Mouse (Mus musculus): ENCODE data around the gene Kat5. TPM values are rescaled to one million over a fixed set of nuclear protein-coding genes. Genes with fewer than 3 reads are reported as not detected.

The Kat5 gene
- total and polyA plus RNA-seq, 3 experiments: 54.5 to 67.6 TPM; not detected in 1

DNA sequence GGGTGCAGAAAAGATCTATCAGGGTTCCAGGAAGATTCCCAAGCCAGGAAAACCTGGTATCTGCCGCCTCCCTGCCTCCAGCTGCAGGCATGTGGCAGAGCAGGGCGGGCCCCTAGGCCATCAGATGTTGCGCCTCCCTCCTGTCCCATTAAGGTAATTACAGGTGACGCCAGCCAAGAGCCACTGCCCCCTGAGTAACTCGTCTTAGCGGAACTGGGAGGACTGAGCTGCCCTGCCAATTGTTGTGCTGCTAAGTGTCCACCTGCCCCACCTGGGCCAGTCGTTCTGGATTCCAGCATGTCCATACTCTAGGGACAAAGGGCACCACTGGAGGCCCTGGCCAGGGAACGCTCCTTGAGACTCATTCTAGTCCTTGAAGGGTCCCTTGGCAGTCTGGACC, 56.2 kb downstream of the Kat5 start:
- no peak overlapping the region for H3K4me3 ChIP-seq (ENCODE audit: control insufficient read depth in 1 of 2, insufficient read depth in 1 of 2, low read depth in 2 of 2, low read length in 2 of 2)
- H3K27me3 ChIP-seq (ENCODE audit: control insufficient read depth in 1 of 2, insufficient read depth in 2 of 2, low read length in 2 of 2): no peaks in the 10 kb centered on the region
- TF ChIP-seq JUND (IDR thresholded peaks at IDR 0.05; ENCODE audit: low read depth, low read length) (no peak), BHLHE40 (IDR thresholded peaks at IDR 0.05; ENCODE audit: borderline replicate concordance, low read depth, low read length) (no peak), RCOR1 (IDR thresholded peaks at IDR 0.05; ENCODE audit: low read depth, low read length) (no peak), USF2 (IDR thresholded peaks at IDR 0.05; ENCODE audit: borderline replicate concordance in 1 of 2, insufficient read depth in 1 of 2, low read depth in 1 of 2, low read length in 2 of 2) (no peak), MAFK (IDR thresholded peaks at IDR 0.05; ENCODE audit: borderline replicate concordance, low read depth, low read length) (no peak), ZNF384 (IDR thresholded peaks at IDR 0.05; ENCODE audit: low read depth, low read length) (no peak), CHD1 (IDR thresholded peaks at IDR 0.05; ENCODE audit: low read depth, low read length) (no peak), UBTF (IDR thresholded peaks at IDR 0.05; ENCODE audit: borderline replicate concordance, insufficient read depth, low read depth, low read length) (no peak), GABPA (IDR thresholded peaks at IDR 0.05; ENCODE audit: low read depth, low read length) (no peak), NRF1 (IDR thresholded peaks at IDR 0.05; ENCODE audit: insufficient read depth, low read depth, low read length, poor library complexity, severe bottlenecking) (no peak), MAX (IDR thresholded peaks at IDR 0.05; ENCODE audit: low read length) (no peak), GATA1 (IDR thresholded peaks at IDR 0.05; ENCODE audit: low read depth, low read length) (no peak), CHD2 (IDR thresholded peaks at IDR 0.05; ENCODE audit: low read length) (no peak)
- no peak overlapping the region for H3K9ac ChIP-seq (ENCODE audit: control insufficient read depth, low read depth, low read length, poor library complexity, severe bottlenecking)
- no peak for DNase-seq (ENCODE audit: low read depth, low spot score)
- no peak overlapping the region for H3K27ac ChIP-seq (ENCODE audit: control insufficient read depth, low read depth, low read length)
- H3K79me2 ChIP-seq (ENCODE audit: control insufficient read depth, insufficient read depth, low read length, poor library complexity): no peaks in the 10 kb centered on the region
- H3K36me3 ChIP-seq (ENCODE audit: control insufficient read depth in 1 of 2, insufficient read depth in 2 of 2, low read length in 2 of 2): no peaks in the 10 kb centered on the region
- no peaks in the 10 kb centered on the region for H3K9me3 ChIP-seq (replicated peaks; ENCODE audit: insufficient read depth, low read length)
- H3K4me1 ChIP-seq (ENCODE audit: control insufficient read depth in 1 of 2, insufficient read depth in 2 of 2, low read length in 2 of 2): peaks cover 0 to 2% of the 10 kb centered on the region in 2 experiments; a peak in 1 of 4 replicates

Other genes starting within 250 kb of the Kat5 start
- 110 and 129 TPM in 2 replicates for gene Eif1ad, start 243.5 kb downstream of the Kat5 start, total RNA-seq (2012; rRNA removed)
- gene Eif1ad, start 243.5 kb downstream of the Kat5 start, polyA plus RNA-seq (2012; ENCODE audit: insufficient read depth in 1 of 2, insufficient read length in 2 of 2, low read depth in 1 of 2, low replicate concordance in 2 of 2, missing spikeins in 1 of 2): 100 to 1,000 TPM in 1 of 2 experiments, not detected in 1; 121 TPM
- gene Banf1, start 243.1 kb downstream of the Kat5 start, total RNA-seq (2012; rRNA removed): 207 and 211 TPM in 2 replicates
- 1,000 to 10,000 TPM in 1 of 2 experiments, 100 to 1,000 TPM in 1; 644 to 1,168 TPM for gene Banf1, start 243.1 kb downstream of the Kat5 start, polyA plus RNA-seq (2012; ENCODE audit: insufficient read depth in 1 of 2, insufficient read length in 2 of 2, low read depth in 1 of 2, low replicate concordance in 2 of 2, missing spikeins in 1 of 2)
- 114 and 117 TPM in 2 replicates for gene Sart1, start 221.5 kb downstream of the Kat5 start, total RNA-seq (2012; rRNA removed)
- 100 to 1,000 TPM in 1 of 2 experiments, not detected in 1; 141 TPM for gene Sart1, start 221.5 kb downstream of the Kat5 start, polyA plus RNA-seq (2012; ENCODE audit: insufficient read depth in 1 of 2, insufficient read length in 2 of 2, low read depth in 1 of 2, low replicate concordance in 2 of 2, missing spikeins in 1 of 2)
- 0.54 and 0.72 TPM in 2 replicates for gene Tsga10ip, start 207.7 kb downstream of the Kat5 start, total RNA-seq (2012; rRNA removed)
- 1 to 10 TPM in 1 of 2 experiments, not detected in 1; 4.5 TPM for gene Tsga10ip, start 207.7 kb downstream of the Kat5 start, polyA plus RNA-seq (2012; ENCODE audit: insufficient read depth in 1 of 2, insufficient read length in 2 of 2, low read depth in 1 of 2, low replicate concordance in 2 of 2, missing spikeins in 1 of 2)
- 160 and 183 TPM in 2 replicates for gene Drap1, start 185.3 kb downstream of the Kat5 start, total RNA-seq (2012; rRNA removed)
- 100 to 1,000 TPM in 1 of 2 experiments, not detected in 1; 307 TPM for gene Drap1, start 185.3 kb downstream of the Kat5 start, polyA plus RNA-seq (2012; ENCODE audit: insufficient read depth in 1 of 2, insufficient read length in 2 of 2, low read depth in 1 of 2, low replicate concordance in 2 of 2, missing spikeins in 1 of 2)
- gene AI837181, start 185.1 kb downstream of the Kat5 start, total RNA-seq (2012; rRNA removed): 8.4 and 8.9 TPM in 2 replicates
- 10 to 100 TPM in 1 of 2 experiments, not detected in 1; 41.3 TPM for gene AI837181, start 185.1 kb downstream of the Kat5 start, polyA plus RNA-seq (2012; ENCODE audit: insufficient read depth in 1 of 2, insufficient read length in 2 of 2, low read depth in 1 of 2, low replicate concordance in 2 of 2, missing spikeins in 1 of 2)
- gene Fosl1, start 162.7 kb downstream of the Kat5 start, total RNA-seq (2012; rRNA removed): 1.1 and 2.0 TPM in 2 replicates
- 1 to 10 TPM in 1 of 2 experiments, not detected in 1; 3.1 TPM for gene Fosl1, start 162.7 kb downstream of the Kat5 start, polyA plus RNA-seq (2012; ENCODE audit: insufficient read depth in 1 of 2, insufficient read length in 2 of 2, low read depth in 1 of 2, low replicate concordance in 2 of 2, missing spikeins in 1 of 2)
- gene Ccdc85b, start 152.3 kb downstream of the Kat5 start, total RNA-seq (2012; rRNA removed): 3.6 and 4.1 TPM in 2 replicates
- 1 to 10 TPM in 1 of 2 experiments, not detected in 1; 7.6 TPM for gene Ccdc85b, start 152.3 kb downstream of the Kat5 start, polyA plus RNA-seq (2012; ENCODE audit: insufficient read depth in 1 of 2, insufficient read length in 2 of 2, low read depth in 1 of 2, low replicate concordance in 2 of 2, missing spikeins in 1 of 2)
- 21.9 and 28.3 TPM in 2 replicates for gene Fibp, start 149.6 kb downstream of the Kat5 start, total RNA-seq (2012; rRNA removed)
- gene Fibp, start 149.6 kb downstream of the Kat5 start, polyA plus RNA-seq (2012; ENCODE audit: insufficient read depth in 1 of 2, insufficient read length in 2 of 2, low read depth in 1 of 2, low replicate concordance in 2 of 2, missing spikeins in 1 of 2): 10 to 100 TPM in 1 of 2 experiments, not detected in 1; 63.5 TPM
- 0.15 TPM in 1 of 2 replicates, not detected in the other for gene Ctsw, start 141.7 kb downstream of the Kat5 start, total RNA-seq (2012; rRNA removed)
- under 1 TPM in 1 of 2 experiments, not detected in 1; 0.39 TPM for gene Ctsw, start 141.7 kb downstream of the Kat5 start, polyA plus RNA-seq (2012; ENCODE audit: insufficient read depth in 1 of 2, insufficient read length in 2 of 2, low read depth in 1 of 2, low replicate concordance in 2 of 2, missing spikeins in 1 of 2)
- 7.5 and 10.4 TPM in 2 replicates for gene Efemp2, start 136.3 kb downstream of the Kat5 start, total RNA-seq (2012; rRNA removed)
- 10 to 100 TPM in 1 of 2 experiments, not detected in 1; 17.7 TPM for gene Efemp2, start 136.3 kb downstream of the Kat5 start, polyA plus RNA-seq (2012; ENCODE audit: insufficient read depth in 1 of 2, insufficient read length in 2 of 2, low read depth in 1 of 2, low replicate concordance in 2 of 2, missing spikeins in 1 of 2)
- 34.3 and 38.9 TPM in 2 replicates for gene Mus81, start 121.8 kb downstream of the Kat5 start, total RNA-seq (2012; rRNA removed)
- gene Mus81, start 121.8 kb downstream of the Kat5 start, polyA plus RNA-seq (2012; ENCODE audit: insufficient read depth in 1 of 2, insufficient read length in 2 of 2, low read depth in 1 of 2, low replicate concordance in 2 of 2, missing spikeins in 1 of 2): 10 to 100 TPM in 1 of 2 experiments, not detected in 1; 50.5 TPM
- gene Cfl1, start 119.8 kb downstream of the Kat5 start, total RNA-seq (2012; rRNA removed): 880 and 979 TPM in 2 replicates
- 1,000 to 10,000 TPM in 1 of 2 experiments, not detected in 1; 2,037 TPM for gene Cfl1, start 119.8 kb downstream of the Kat5 start, polyA plus RNA-seq (2012; ENCODE audit: insufficient read depth in 1 of 2, insufficient read length in 2 of 2, low read depth in 1 of 2, low replicate concordance in 2 of 2, missing spikeins in 1 of 2)
- 0.19 and 0.23 TPM in 2 replicates for gene 1700020D05Rik, start 106.5 kb downstream of the Kat5 start, total RNA-seq (2012; rRNA removed)
- gene 1700020D05Rik, start 106.5 kb downstream of the Kat5 start, polyA plus RNA-seq (2012; ENCODE audit: insufficient read depth in 1 of 2, insufficient read length in 2 of 2, low read depth in 1 of 2, low replicate concordance in 2 of 2, missing spikeins in 1 of 2): under 1 TPM in 1 of 2 experiments, not detected in 1; 0.78 TPM
- 1.3 and 1.8 TPM in 2 replicates for gene Snx32, start 99.7 kb downstream of the Kat5 start, total RNA-seq (2012; rRNA removed)
- gene Snx32, start 99.7 kb downstream of the Kat5 start, polyA plus RNA-seq (2012; ENCODE audit: insufficient read depth in 1 of 2, insufficient read length in 2 of 2, low read depth in 1 of 2, low replicate concordance in 2 of 2, missing spikeins in 1 of 2): 1 to 10 TPM in 1 of 2 experiments, not detected in 1; 2.6 TPM
- not detected in 2 replicates for gene Ovol1, start 49.6 kb downstream of the Kat5 start, total RNA-seq (2012; rRNA removed)
- gene Ovol1, start 49.6 kb downstream of the Kat5 start, polyA plus RNA-seq (2012; ENCODE audit: insufficient read depth in 1 of 2, insufficient read length in 2 of 2, low read depth in 1 of 2, low replicate concordance in 2 of 2, missing spikeins in 1 of 2): under 1 TPM in 1 of 2 experiments, not detected in 1; 0.06 TPM
- gene Ap5b1, start 42.2 kb downstream of the Kat5 start, total RNA-seq (2012; rRNA removed): 18.0 and 18.5 TPM in 2 replicates
- gene Ap5b1, start 42.2 kb downstream of the Kat5 start, polyA plus RNA-seq (2012; ENCODE audit: insufficient read depth in 1 of 2, insufficient read length in 2 of 2, low read depth in 1 of 2, low replicate concordance in 2 of 2, missing spikeins in 1 of 2): 10 to 100 TPM in 1 of 2 experiments, not detected in 1; 28.1 TPM
- gene Rnaseh2c, start 8.4 kb downstream of the Kat5 start, total RNA-seq (2012; rRNA removed): 109 and 124 TPM in 2 replicates
- gene Rnaseh2c, start 8.4 kb downstream of the Kat5 start, polyA plus RNA-seq (2012; ENCODE audit: insufficient read depth in 1 of 2, insufficient read length in 2 of 2, low read depth in 1 of 2, low replicate concordance in 2 of 2, missing spikeins in 1 of 2): 100 to 1,000 TPM in 1 of 2 experiments, not detected in 1; 165 TPM
- gene Rela, start 27.2 kb upstream of the Kat5 start, total RNA-seq (2012; rRNA removed): 16.4 and 19.0 TPM in 2 replicates
- 10 to 100 TPM in 1 of 2 experiments, not detected in 1; 61.7 TPM for gene Rela, start 27.2 kb upstream of the Kat5 start, polyA plus RNA-seq (2012; ENCODE audit: insufficient read depth in 1 of 2, insufficient read length in 2 of 2, low read depth in 1 of 2, low replicate concordance in 2 of 2, missing spikeins in 1 of 2)
- 6.2 and 7.6 TPM in 2 replicates for gene Sipa1, start 53.5 kb upstream of the Kat5 start, total RNA-seq (2012; rRNA removed)
- 10 to 100 TPM in 1 of 2 experiments, not detected in 1; 15.5 TPM for gene Sipa1, start 53.5 kb upstream of the Kat5 start, polyA plus RNA-seq (2012; ENCODE audit: insufficient read depth in 1 of 2, insufficient read length in 2 of 2, low read depth in 1 of 2, low replicate concordance in 2 of 2, missing spikeins in 1 of 2)
- 17.9 and 22.5 TPM in 2 replicates for gene Map3k11, start 78.5 kb upstream of the Kat5 start, total RNA-seq (2012; rRNA removed)
- gene Map3k11, start 78.5 kb upstream of the Kat5 start, polyA plus RNA-seq (2012; ENCODE audit: insufficient read depth in 1 of 2, insufficient read length in 2 of 2, low read depth in 1 of 2, low replicate concordance in 2 of 2, missing spikeins in 1 of 2): 10 to 100 TPM in 1 of 2 experiments, not detected in 1; 38.3 TPM
- gene Pcnx3, start 78.7 kb upstream of the Kat5 start, total RNA-seq (2012; rRNA removed): 25.3 and 26.8 TPM in 2 replicates
- gene Pcnx3, start 78.7 kb upstream of the Kat5 start, polyA plus RNA-seq (2012; ENCODE audit: insufficient read depth in 1 of 2, insufficient read length in 2 of 2, low read depth in 1 of 2, low replicate concordance in 2 of 2, missing spikeins in 1 of 2): 10 to 100 TPM in 1 of 2 experiments, not detected in 1; 76.4 TPM
- gene Kcnk7, start 94.1 kb upstream of the Kat5 start, total RNA-seq (2012; rRNA removed): 0.16 and 0.23 TPM in 2 replicates
- gene Kcnk7, start 94.1 kb upstream of the Kat5 start, polyA plus RNA-seq (2012; ENCODE audit: insufficient read depth in 1 of 2, insufficient read length in 2 of 2, low read depth in 1 of 2, low replicate concordance in 2 of 2, missing spikeins in 1 of 2): under 1 TPM in 1 of 2 experiments, not detected in 1; 0.60 TPM
- 60.6 and 63.2 TPM in 2 replicates for gene Ehbp1l1, start 116.1 kb upstream of the Kat5 start, total RNA-seq (2012; rRNA removed)
- gene Ehbp1l1, start 116.1 kb upstream of the Kat5 start, polyA plus RNA-seq (2012; ENCODE audit: insufficient read depth in 1 of 2, insufficient read length in 2 of 2, low read depth in 1 of 2, low replicate concordance in 2 of 2, missing spikeins in 1 of 2): 100 to 1,000 TPM in 1 of 2 experiments, 10 to 100 TPM in 1; 77.3 to 113 TPM
- 29.6 and 35.9 TPM in 2 replicates for gene Fam89b, start 119.4 kb upstream of the Kat5 start, total RNA-seq (2012; rRNA removed)
- gene Fam89b, start 119.4 kb upstream of the Kat5 start, polyA plus RNA-seq (2012; ENCODE audit: insufficient read depth in 1 of 2, insufficient read length in 2 of 2, low read depth in 1 of 2, low replicate concordance in 2 of 2, missing spikeins in 1 of 2): 10 to 100 TPM in 1 of 2 experiments, not detected in 1; 60.2 TPM
- 0.39 TPM in 1 of 2 replicates, not detected in the other for gene Ltbp3, start 130.7 kb upstream of the Kat5 start, total RNA-seq (2012; rRNA removed)
- not detected for gene Ltbp3, start 130.7 kb upstream of the Kat5 start, polyA plus RNA-seq (2012; ENCODE audit: insufficient read depth in 1 of 2, insufficient read length in 2 of 2, low read depth in 1 of 2, low replicate concordance in 2 of 2, missing spikeins in 1 of 2)
- 35.5 and 36.0 TPM in 2 replicates for gene Scyl1, start 161.2 kb upstream of the Kat5 start, total RNA-seq (2012; rRNA removed)
- 10 to 100 TPM in 1 of 2 experiments, not detected in 1; 64.1 TPM for gene Scyl1, start 161.2 kb upstream of the Kat5 start, polyA plus RNA-seq (2012; ENCODE audit: insufficient read depth in 1 of 2, insufficient read length in 2 of 2, low read depth in 1 of 2, low replicate concordance in 2 of 2, missing spikeins in 1 of 2)

Data from MEL (cell line).